Mouse (Mus musculus) liver, adult 2 months (tissue): ENCODE results near the gene Homer2.

Source experiments
- CTCF ChIP-seq: fragments of 200-500 bp; IDR thresholded peaks from 2 replicates; pipeline ENCODE4 v1.5.1; 2011; ENCODE audit warnings: low read depth, low read length, control low read depth
- POLR2A ChIP-seq: fragments of 200-500 bp; IDR thresholded peaks from 2 replicates; pipeline ENCODE4 v1.6.1; 2011; ENCODE audit warnings: low read length, control low read depth; ENCODE audit not compliant: insufficient read depth; ENCODE audit errors: extremely low read depth

GRCm38 (mm10) chr7:81569851-81570250 lies 137.5 kb downstream of the Homer2 start:
- TF ChIP-seq CTCF (no peak), POLR2A (no peak)
